Mouse (Mus musculus): ENCODE data around the gene Hspb7.

The Hspb7 gene

GRCm38 (mm10) chr4:141468576-141468975 is 48.0 kb downstream of the Hspb7 start:
- in situ Hi-C loops (cut with MboI) = no loop called here

DNA sequence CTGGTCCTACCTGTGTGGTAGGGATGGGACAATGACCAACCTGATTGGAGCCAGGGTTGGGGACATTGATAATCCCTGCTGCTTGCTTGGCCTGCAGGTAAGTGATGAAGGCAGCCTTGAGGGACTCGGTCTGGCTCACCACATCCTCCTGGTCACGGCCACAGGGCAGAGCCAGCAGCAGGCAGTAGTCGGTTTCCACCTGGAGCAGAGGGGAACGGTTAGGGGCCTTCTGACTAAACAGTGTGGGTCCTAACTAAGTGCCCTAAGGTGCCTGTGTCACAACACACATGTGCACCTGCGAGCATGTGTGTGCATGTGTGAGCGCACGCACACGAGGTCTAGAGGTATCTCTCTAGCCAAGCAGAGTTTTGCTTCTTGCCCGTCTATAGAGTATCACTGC is 48.8 kb downstream of the Hspb7 start:
- in situ Hi-C loops (cut with MboI) = no loop called here

DNA sequence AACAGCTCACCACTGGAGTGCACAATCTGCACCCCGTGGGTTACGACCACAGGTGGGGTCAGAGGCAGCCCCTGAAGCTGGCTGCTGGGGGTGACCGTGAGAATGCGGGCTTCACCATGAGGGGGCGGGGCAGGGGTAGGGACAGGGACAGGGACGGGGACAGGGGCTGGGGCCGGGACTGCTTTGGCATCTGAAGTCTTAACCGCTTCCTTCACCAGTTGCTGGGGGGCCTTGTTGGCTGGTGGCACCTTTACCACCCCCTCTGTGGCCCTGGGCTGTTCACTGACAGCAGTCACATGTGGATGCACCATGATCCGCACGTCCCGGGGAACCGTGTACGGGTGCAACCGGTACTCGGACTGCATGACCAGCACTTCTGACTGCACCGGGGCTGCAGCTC is 50.9 kb downstream of the Hspb7 start:
- in situ Hi-C loops (cut with MboI) = no loop called here

GRCm38 (mm10) chr4:141472641-141473321 is 52.2 kb downstream of the Hspb7 start:
- in situ Hi-C loops (cut with MboI) = no loop called here

GRCm38 (mm10) chr4:141474431-141474830 is 53.9 kb downstream of the Hspb7 start:
- in situ Hi-C loops (cut with MboI) = no loop called here

All from mature B cell (primary cell).